Mouse (Mus musculus) urinary bladder, adult 2 months (tissue): Measurements from ENCODE around the gene Cnot9. TPM values are rescaled to one million over a fixed set of nuclear protein-coding genes. Genes with fewer than 3 reads are reported as not detected.
"Not testable (repeated sequence)": the region's sequence is repeated elsewhere in the genome, so short reads cannot be mapped to it uniquely, and the experiment has no call there.

Experiments used
- DNase-seq: peaks from one replicate; pipeline ENCODE4 v3.0.0; 2022; ENCODE audit warnings: low spot score
- polyA plus RNA-seq: library from polyadenylated mRNA; depleted of rRNA; stranded (reverse); fragments of >200 nt; gene quantifications from 2 replicates; pipeline ENCODE4 v1.2.3, GENCODE M21; 2012; rRNA removed

Cnot9 gene
- polyA plus RNA-seq = 21.0 and 24.0 TPM in 2 replicates

DNA sequence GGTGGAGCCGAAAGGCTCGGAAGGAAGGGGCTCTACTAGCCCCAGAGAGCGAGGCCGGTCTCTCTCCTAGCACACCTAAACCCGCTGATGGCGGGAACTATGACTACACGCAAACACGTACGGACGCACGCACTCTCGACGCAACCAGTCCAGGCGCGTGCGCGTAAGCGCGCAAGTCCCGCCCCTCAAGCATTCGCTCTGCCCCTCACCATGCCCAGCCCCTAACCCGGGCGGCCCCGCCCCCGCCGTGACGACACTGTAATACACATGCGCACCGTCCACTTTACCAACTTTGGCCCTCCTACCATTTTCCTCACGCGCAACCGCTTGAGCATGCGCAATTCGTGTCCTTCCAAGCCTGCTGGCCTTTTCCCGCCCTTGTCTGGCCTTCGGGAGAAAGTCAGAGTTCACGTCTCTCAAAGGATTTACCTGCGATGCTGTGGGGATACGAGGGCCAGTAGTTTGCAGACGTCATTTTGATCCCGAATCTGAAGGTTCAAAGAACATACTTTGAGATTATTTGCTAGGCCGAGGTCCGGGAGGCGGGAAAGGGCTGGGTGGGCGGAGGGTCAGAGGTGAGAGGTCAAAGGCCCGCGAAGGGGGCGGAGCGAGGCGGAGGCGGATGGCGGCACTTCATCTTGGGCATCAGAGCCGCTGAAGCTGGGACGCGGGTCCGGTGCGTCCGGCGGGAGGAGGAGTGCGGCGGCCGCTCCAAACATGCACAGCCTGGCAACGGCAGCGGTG, at the start of gene Cnot9:
Gene Cnot9 (plus strand): TSS at position 338 of the 744 bp plus-strand sequence.
- DNase-seq = peak; percentile 99

DNA sequence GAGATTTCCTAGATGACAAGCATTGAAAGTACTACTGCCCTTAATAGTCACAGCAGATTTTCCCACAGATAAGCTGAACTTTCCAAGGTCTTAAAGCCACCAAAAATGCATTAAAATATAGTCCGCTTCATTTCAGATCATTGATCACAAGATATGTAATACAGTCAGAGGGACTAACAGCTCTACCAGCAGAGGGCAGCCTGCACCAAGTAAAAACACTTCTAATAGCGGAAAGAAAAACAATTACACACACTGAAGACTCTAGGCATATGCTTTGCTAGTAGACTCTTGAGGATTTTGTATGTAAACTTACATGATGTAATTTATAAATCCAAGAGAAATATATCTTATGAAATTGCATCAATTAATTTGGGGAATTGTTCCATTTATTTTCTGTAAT, 45.6 kb upstream of the Cnot9 start:
- DNase-seq = no peak

- no peak for DNase-seq
Measured at GRCm38 (mm10) chr1:74485792-74486191, 20.1 kb upstream of the Cnot9 start.

DNA sequence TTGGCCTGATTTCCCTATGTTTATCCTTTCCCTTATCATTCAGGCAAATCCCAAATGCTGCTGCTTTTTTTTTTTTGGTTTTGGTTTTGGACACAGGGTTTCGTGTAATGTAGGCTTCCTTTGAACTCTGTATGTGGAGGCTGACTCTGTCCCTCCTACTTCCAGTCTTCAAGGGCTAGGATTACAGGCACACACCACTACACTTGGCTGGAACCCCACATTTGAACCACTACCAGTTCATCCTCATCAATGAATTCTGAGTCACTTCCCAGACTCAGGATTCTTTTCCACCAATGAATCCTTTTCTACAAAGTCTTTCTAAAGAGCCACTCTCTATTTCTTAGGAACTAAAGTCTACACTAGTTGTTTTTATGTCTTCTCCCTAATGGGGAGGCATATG, 4.8 kb upstream of the Cnot9 start:
- no peak for DNase-seq

- no peak for DNase-seq
Measured at GRCm38 (mm10) chr1:74505393-74505720, 501 bp upstream of the Cnot9 start.

GRCm38 (mm10) chr1:74506471-74506881, 618 bp downstream of the Cnot9 start:
- DNase-seq = no peak

- DNase-seq = no peak
Measured at GRCm38 (mm10) chr1:74507780-74508179, 1.9 kb downstream of the Cnot9 start.

GRCm38 (mm10) chr1:74511306-74511705, 5.4 kb downstream of the Cnot9 start:
- DNase-seq = no peak

DNA sequence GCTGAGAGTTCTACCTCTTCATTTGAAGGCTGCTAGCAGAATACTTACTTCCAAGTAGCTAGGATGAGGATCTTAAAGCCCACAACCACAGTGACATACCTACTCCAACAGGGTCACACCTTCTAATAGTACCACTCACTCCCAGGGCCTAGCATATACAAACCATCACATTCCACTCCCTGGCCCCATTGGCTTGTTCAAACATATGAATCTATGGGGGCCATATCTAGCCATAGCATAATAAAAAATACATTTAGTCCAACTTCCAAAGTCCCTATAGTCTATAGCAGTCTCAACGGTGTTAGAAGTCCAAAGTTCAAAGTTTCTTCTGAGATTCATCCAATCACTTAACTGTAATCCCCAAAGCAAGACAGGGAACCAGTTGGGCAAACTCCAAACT, 7.1 kb downstream of the Cnot9 start:
- not testable (repeated sequence) for DNase-seq

GRCm38 (mm10) chr1:74519875-74520274, 14.0 kb downstream of the Cnot9 start:
- no peak for DNase-seq

- DNase-seq = no peak
Measured at GRCm38 (mm10) chr1:74524746-74525145, 18.9 kb downstream of the Cnot9 start.

DNA sequence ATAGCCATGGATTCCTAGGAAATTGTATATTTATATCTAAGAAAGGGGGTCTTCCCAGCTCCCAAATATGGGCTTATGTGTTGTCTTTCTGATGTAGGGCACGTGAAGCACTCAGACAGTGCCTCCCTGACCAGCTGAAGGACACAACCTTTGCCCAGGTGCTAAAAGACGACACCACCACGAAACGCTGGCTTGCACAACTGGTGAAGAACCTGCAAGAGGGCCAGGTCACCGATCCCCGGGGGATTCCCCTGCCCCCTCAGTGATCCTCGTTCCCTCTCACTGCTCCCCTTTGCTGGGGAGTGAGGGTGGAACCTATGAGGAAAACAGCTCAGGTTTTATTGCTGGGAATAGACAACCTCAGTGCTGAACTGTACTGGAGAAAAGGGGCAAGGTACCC, 22.7 kb downstream of the Cnot9 start:
- DNase-seq = no peak

- no peak for DNase-seq
Measured at GRCm38 (mm10) chr1:74538650-74539049, 32.8 kb downstream of the Cnot9 start.

DNA sequence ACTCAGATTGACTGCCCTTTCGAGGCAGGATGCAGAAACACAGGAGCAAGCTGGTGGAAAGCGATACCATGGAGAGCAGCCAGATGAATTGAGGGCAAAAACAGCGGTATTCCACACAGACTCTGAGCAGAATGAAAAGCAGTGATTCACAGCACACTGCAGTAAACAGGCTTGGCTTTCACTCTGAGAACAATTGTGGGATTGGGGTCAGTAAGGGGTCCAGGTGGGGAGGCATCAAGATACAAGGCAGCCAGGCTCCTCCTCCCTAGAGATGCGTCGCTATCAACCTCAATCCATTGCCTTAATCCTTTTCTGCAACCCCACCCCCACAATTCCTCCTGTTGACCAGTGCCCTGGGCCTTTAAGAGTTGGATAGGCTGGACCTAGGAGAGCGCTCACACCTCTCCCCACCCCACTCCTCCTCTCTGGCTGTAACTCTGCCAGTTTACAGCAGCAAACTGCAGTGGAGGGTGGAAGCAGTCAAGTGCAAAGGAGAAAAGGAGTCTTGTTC, 36.6 kb downstream of the Cnot9 start, which contains the start of gene Plcd4:
Gene Plcd4 (plus strand): TSS at position 438 of the 511 bp plus-strand sequence.
- DNase-seq = no peak

- DNase-seq = no peak
Measured at GRCm38 (mm10) chr1:74544184-74544583, 38.3 kb downstream of the Cnot9 start, which contains the start of gene Usp37. Usp37 (minus strand) TSS chr1:74544284.

- no peak for DNase-seq
Measured at GRCm38 (mm10) chr1:74559061-74559460, 53.2 kb downstream of the Cnot9 start.

DNA sequence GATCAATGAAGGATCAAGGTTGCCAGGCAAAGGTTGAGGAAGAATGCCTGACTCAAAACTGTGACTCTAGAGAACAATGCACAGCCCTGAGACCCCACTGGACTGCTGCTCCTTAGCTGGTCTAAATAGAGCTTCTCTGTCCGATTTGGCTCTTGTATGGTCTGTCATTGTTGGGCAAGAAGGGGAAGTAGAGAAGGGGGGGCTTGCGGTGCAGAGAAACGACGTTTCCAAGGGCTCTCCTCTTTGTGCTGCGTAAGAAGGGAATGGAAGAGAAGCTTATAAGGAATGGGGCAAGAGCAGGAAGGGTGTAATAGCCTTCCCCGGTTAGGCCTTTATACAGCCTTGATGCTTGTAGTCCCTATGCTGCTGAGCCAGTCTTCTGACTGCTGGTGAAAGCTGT, 60.0 kb downstream of the Cnot9 start:
- no peak for DNase-seq

- DNase-seq = no peak
Measured at GRCm38 (mm10) chr1:74569739-74570719, 64.2 kb downstream of the Cnot9 start.
